Mouse (Mus musculus) liver, adult 2 months (tissue): ENCODE data around the gene Dmxl2. TPM values are rescaled to one million over a fixed set of nuclear protein-coding genes. Genes with fewer than 3 reads are reported as not detected.

Experiments used
- DNase-seq: peaks from one replicate; pipeline ENCODE4 v3.0.0-alpha.2; 2011; ENCODE audit warnings: low read depth, low spot score; ENCODE audit errors: extremely low read depth
- H3K27ac ChIP-seq: fragments of 200-500 bp; replicated peaks from 2 replicates; pipeline ENCODE4 v1.5.1; 2012; ENCODE audit warnings: low read depth, mild to moderate bottlenecking, control low read depth, inconsistent platforms, low read length; ENCODE audit not compliant: insufficient read depth
- H3K27me3 ChIP-seq: fragments of 200-500 bp; 2 replicates; pipeline ENCODE4 v1.6.1; 2012; ENCODE audit warnings: mild to moderate bottlenecking, moderate library complexity, low read length, inconsistent platforms; ENCODE audit not compliant: control insufficient read depth, insufficient read depth
- H3K36me3 ChIP-seq: fragments of 200-500 bp; 2 replicates; pipeline ENCODE4 v1.6.1; 2012; ENCODE audit warnings: low read length, inconsistent platforms; ENCODE audit not compliant: control insufficient read depth, insufficient read depth
- H3K4me1 ChIP-seq: fragments of 200-500 bp; 2 replicates; pipeline ENCODE4 v1.6.1; 2011; ENCODE audit warnings: low read length; ENCODE audit not compliant: control insufficient read depth, insufficient read depth
- H3K4me3 ChIP-seq: fragments of 200-500 bp; 2 replicates; pipeline ENCODE4 v1.5.1; 2011; ENCODE audit warnings: low read depth, mild to moderate bottlenecking, control low read depth, low read length, moderate library complexity; ENCODE audit not compliant: insufficient read depth
- H3K79me2 ChIP-seq: fragments of 200-500 bp; 2 replicates; pipeline ENCODE4 v1.6.1; 2012; ENCODE audit warnings: inconsistent platforms, mild to moderate bottlenecking, low read length, moderate library complexity; ENCODE audit not compliant: control insufficient read depth, insufficient read depth
- H3K9ac ChIP-seq: fragments of 200-500 bp; 2 replicates; pipeline ENCODE4 v1.6.1; 2012; ENCODE audit warnings: low read depth, mild to moderate bottlenecking, control low read depth, inconsistent platforms, low read length
- CTCF ChIP-seq: fragments of 200-500 bp; IDR thresholded peaks from 2 replicates; pipeline ENCODE4 v1.5.1; 2011; ENCODE audit warnings: low read depth, low read length, control low read depth
- POLR2A ChIP-seq: fragments of 200-500 bp; IDR thresholded peaks from 2 replicates; pipeline ENCODE4 v1.6.1; 2011; ENCODE audit warnings: low read length, control low read depth; ENCODE audit not compliant: insufficient read depth; ENCODE audit errors: extremely low read depth
- WGBS: fragments of 180-500 bp; shearing (Covaris S2); methylation state at CpG from one replicate; pipeline ENCODE4 v1.1.7; 2018; 5-methylcytosine and 5-hydroxymethylcytosine counted together
- polyA plus RNA-seq: library from polyadenylated mRNA; depleted of rRNA; stranded (reverse); fragments of >200 nt; gene quantifications from 2 replicates; pipeline ENCODE4 v1.2.3, GENCODE M21; 2012
- total RNA-seq: library from RNA; depleted of rRNA; stranded (reverse); fragments of >200 nt; gene quantifications from 2 replicates; pipeline ENCODE4 v1.2.3, GENCODE M21; 2014

Gene Dmxl2
- total and polyA plus RNA-seq, 2 experiments = 3.6 to 20.7 TPM

DNA sequence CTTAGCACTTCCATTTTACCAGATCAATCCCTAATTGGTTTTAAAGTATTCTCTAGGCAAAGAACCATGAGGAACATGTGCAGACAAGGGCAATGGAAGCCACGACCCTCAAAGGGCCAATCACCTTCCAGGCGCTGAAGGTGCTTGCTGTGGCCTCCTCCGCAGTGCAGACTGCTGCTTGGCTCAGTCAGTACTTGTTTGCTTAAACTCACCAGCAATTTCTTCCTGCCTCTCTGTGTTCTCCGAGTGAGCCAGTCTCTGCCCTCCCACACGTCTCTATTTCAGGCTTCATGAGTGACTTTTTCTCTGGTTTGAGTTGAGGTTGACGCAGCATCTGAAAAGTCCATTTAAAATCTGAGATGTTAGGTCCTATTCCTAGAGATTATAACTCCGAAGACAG lies 17.5 kb upstream of the Dmxl2 start:
- Histone ChIP-seq H3K9ac (no peak overlapping the region), H3K4me3 (no peak overlapping the region), H3K36me3 (no peaks in the 10 kb centered on the region), H3K79me2 (no peaks in the 10 kb centered on the region), H3K27me3 (no peaks in the 10 kb centered on the region), H3K4me1 (peaks cover 3% of the 10 kb centered on the region), H3K27ac (no peak overlapping the region)
- no peak for DNase-seq
- TF ChIP-seq POLR2A (no peak), CTCF (no peak)
- WGBS = 63% methylated on average over 7 of the region's 7 CpGs

DNA sequence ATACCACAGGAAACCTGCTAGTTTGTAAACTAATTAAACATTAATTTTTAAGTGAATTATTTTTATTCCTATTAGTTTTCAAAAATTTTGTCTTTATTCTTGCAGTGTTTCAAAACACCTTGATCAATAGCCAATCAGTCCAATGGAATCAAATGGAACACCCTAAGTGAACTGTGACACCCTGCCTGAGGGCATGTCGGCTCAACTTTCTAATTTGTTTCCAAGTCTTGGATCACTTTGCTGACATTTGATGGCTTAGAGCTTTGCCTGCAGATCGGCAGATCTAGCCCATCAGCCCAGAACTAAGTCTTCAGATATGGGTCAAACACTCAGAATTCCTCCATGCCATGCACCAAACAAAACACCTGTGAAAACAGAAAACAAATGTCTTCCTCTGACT lies 14.6 kb upstream of the Dmxl2 start:
- Histone ChIP-seq H3K4me3 (no peak overlapping the region), H3K27ac (no peak overlapping the region), H3K27me3 (no peaks in the 10 kb centered on the region), H3K9ac (no peak overlapping the region), H3K4me1 (peaks cover 4% of the 10 kb centered on the region), H3K79me2 (no peaks in the 10 kb centered on the region), H3K36me3 (no peaks in the 10 kb centered on the region)
- no peak for TF ChIP-seq POLR2A
- TF ChIP-seq CTCF = no peak
- peak; percentile 90 for DNase-seq
- WGBS = 23% methylated on average over 2 of the region's 2 CpGs

DNA sequence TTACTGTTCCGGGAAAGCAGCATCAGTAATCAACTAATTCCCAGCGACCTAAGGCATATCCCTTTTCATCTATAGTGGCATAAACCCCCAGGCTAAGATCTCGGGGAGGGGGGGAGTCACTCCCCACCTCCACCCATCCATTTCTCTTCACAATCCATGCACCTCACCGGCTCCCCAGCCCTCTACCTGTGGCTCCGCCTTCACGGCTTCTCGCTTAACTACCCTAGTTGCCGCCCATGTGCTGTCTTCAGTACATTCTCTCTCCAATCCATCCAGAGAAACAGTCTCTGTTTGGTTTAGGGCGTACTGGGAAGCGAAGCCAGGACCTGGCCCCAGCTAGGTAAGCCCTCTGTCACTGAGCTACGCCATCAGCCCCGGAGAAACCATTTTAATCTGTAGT lies 1.4 kb upstream of the Dmxl2 start:
- Histone ChIP-seq H3K27ac (peak overlapping the region; percentile 87), H3K4me3 (peak overlapping the region; percentile 25; the same call in 1 of the 2 replicates), H3K9ac (peak overlapping the region; percentile 34; the same call in 1 of the 2 replicates), H3K27me3 (no peaks in the 10 kb centered on the region), H3K79me2 (peaks cover 5% of the 10 kb centered on the region; the same call in 1 of the 2 replicates), H3K36me3 (no peaks in the 10 kb centered on the region), H3K4me1 (peaks cover 1% of the 10 kb centered on the region; the same call in 1 of the 2 replicates)
- DNase-seq = peak; percentile 70
- WGBS = 13% methylated on average over 12 of the region's 12 CpGs
- TF ChIP-seq CTCF (no peak), POLR2A (0 out of 2 replicates have a peak, but pooled peaks have one; percentile 8)

DNA sequence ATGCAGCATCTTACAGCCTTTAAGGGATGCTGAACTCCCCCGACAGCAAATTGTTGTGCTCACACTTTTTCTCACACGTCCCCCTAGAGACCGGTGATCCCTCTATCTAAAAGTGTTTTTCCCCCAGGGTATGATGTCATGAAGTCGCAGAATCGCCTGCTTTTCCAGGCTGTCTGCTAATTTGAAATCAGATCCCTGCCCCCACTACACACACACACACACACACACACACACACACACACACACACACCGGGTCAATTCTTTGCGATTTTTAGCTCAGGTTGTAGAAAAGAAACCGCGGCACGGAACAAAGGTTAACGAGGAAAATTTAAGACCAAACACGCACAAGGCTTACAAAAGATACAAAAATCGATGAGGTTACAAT lies 677 bp upstream of the Dmxl2 start:
- peak overlapping the region; percentile 79 for H3K27ac ChIP-seq
- peaks cover 1% of the 10 kb centered on the region; the same call in 1 of the 2 replicates for H3K4me1 ChIP-seq

DNA sequence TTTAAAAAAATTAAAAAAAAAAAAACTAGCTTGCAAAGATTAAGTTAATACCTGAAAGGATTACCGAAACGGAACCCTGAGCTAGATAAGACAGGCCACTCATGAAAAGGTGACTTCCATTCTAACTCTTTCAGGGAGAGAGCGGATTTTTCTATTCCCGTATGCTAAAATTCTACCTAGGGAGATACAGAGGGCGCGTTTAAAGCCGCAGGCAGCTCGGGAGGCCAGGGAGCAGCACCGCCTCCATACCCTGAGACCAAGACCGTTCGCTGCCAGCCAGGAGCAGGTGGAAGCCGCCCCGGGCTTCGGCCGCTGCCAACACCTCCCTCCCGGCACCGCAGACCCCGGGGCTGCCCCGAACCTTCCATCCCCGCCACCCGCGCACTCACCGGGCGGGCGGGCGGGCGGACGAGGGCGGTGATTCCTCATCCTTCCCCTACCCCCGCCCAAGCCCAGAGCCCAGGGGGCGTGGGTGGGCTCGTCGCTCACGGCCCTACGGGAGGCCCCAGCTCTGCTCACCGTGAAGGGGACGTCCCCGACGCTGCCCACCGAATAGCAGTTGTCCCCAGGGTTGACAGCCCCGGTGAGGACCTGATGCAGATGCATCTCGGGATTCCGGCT lies 484 bp downstream of the Dmxl2 start:
- peak overlapping the region; percentile 93 for H3K9ac ChIP-seq
- H3K27me3 ChIP-seq = no peaks in the 10 kb centered on the region
- no peaks in the 10 kb centered on the region for H3K36me3 ChIP-seq
- H3K4me3 ChIP-seq = peak overlapping the region; percentile 94
- under 1% methylated on average over 43 of the region's 43 CpGs for WGBS
- H3K79me2 ChIP-seq = peaks cover 10% of the 10 kb centered on the region; the same call in 1 of the 2 replicates
- H3K27ac ChIP-seq = peak overlapping the region; percentile 73
- peak; percentile 53 for DNase-seq
- TF ChIP-seq CTCF = no peak
- H3K4me1 ChIP-seq = peaks cover 1% of the 10 kb centered on the region; the same call in 1 of the 2 replicates

More for the DNA sequence above, 677 bp upstream of the Dmxl2 start:
- peak overlapping the region; percentile 64 for H3K9ac ChIP-seq
- WGBS = 3% methylated on average over 13 of the region's 13 CpGs
- no peaks in the 10 kb centered on the region for H3K36me3 ChIP-seq
- TF ChIP-seq CTCF = no peak
- TF ChIP-seq POLR2A = no peak
- DNase-seq = peak; percentile 70
- peaks cover 10% of the 10 kb centered on the region; the same call in 1 of the 2 replicates for H3K79me2 ChIP-seq
- peak overlapping the region; percentile 94; the same call in 1 of the 2 replicates for H3K4me3 ChIP-seq
- H3K27me3 ChIP-seq = no peaks in the 10 kb centered on the region

DNA sequence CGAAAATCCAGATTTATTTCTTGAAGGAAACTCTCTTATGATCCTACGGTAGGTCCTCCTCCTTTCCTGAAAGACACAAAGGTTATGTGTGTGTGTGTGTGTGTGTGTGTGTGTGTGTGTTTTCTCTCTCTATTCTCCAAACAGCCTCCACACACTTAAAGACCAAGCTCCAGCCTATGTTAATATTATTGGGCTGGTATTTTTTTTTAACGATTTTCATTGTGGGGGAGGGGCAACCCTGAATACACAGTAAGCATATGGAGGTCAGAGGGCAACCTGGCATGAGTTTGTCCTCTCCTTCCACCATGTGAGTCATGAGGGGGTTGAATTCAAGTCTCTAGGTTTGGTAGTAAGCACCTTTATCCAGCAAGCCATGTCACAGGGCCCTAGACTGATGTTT lies 1.6 kb downstream of the Dmxl2 start:
- WGBS = 67% methylated on average over 3 of the region's 3 CpGs
- Histone ChIP-seq H3K79me2 (peaks cover 10% of the 10 kb centered on the region; the same call in 1 of the 2 replicates), H3K27ac (no peak overlapping the region), H3K9ac (no peak overlapping the region), H3K36me3 (no peaks in the 10 kb centered on the region), H3K4me1 (peaks cover 1% of the 10 kb centered on the region; the same call in 1 of the 2 replicates), H3K27me3 (no peaks in the 10 kb centered on the region), H3K4me3 (no peak overlapping the region)
- DNase-seq = peak; percentile 29
- TF ChIP-seq CTCF = no peak
- TF ChIP-seq POLR2A = no peak
